Mouse (Mus musculus) liver, embryonic 14.5 days (tissue): ENCODE data around the gene Atf7ip. TPM values are rescaled to one million over a fixed set of nuclear protein-coding genes. Genes with fewer than 3 reads are reported as not detected.

Source experiments
- ATAC-seq: fragments of 200-750 bp; cut with Nextera tagmentation; 2 replicates; pipeline ENCODE4 v1.8.0; 2017; ENCODE audit warnings: moderate number of reproducible peaks, mild to moderate bottlenecking, moderate library complexity; ENCODE audit not compliant: insufficient read depth
- DNase-seq, 3 experiments: peaks; one replicate each; pipeline ENCODE4 v3.0.0-alpha.2; 2012 to 2013; ENCODE audit warnings: low read depth in 3 of 3, low spot score in 3 of 3
- H3K27ac ChIP-seq: fragments of 300-500 bp; sonication (generic); 2 replicates; pipeline ENCODE4 v1.5.1; 2014; ENCODE audit warnings: moderate library complexity, mild to moderate bottlenecking, control low read depth, inconsistent platforms
- H3K27me3 ChIP-seq: fragments of 300-500 bp; sonication (generic); 2 replicates; pipeline ENCODE4 v1.6.1; 2014; ENCODE audit warnings: mild to moderate bottlenecking, low read length, moderate library complexity; ENCODE audit not compliant: control insufficient read depth, insufficient read depth
- H3K36me3 ChIP-seq: fragments of 300-500 bp; sonication (generic); replicated peaks from 2 replicates; pipeline ENCODE4 v1.6.1; 2014; ENCODE audit warnings: low read depth; ENCODE audit not compliant: control insufficient read depth, insufficient read depth
- H3K4me1 ChIP-seq, 2 experiments: fragments of 200-500 bp in 1 of 2; fragments of 300-500 bp in 1 of 2; sonication (generic) in 1 of 2; replicated peaks; 2 replicates each; pipeline ENCODE4 v1.6.1; 2012 to 2014; ENCODE audit warnings: antibody characterized with exemption in 1 of 2, inconsistent platforms in 1 of 2, low read length in 1 of 2; ENCODE audit not compliant: control insufficient read depth in 2 of 2, insufficient read depth in 2 of 2
- H3K4me2 ChIP-seq: fragments of 300-500 bp; sonication (generic); 2 replicates; pipeline ENCODE4 v1.6.1; 2014; ENCODE audit warnings: low read depth, mild to moderate bottlenecking, control low read depth, moderate library complexity
- H3K4me3 ChIP-seq, 2 experiments: fragments of 200-500 bp in 1 of 2; fragments of 300-500 bp in 1 of 2; sonication (generic) in 1 of 2; 2 replicates each; pipeline ENCODE4 v1.5.1; 2012 to 2014; ENCODE audit warnings: low read depth in 2 of 2, low read length in 2 of 2, mild to moderate bottlenecking in 2 of 2, control low read depth in 1 of 2, inconsistent platforms in 1 of 2, moderate library complexity in 1 of 2; ENCODE audit not compliant: insufficient read depth in 1 of 2
- H3K9ac ChIP-seq: fragments of 300-500 bp; sonication (generic); replicated peaks from 2 replicates; pipeline ENCODE4 v1.6.1; 2014; ENCODE audit warnings: mild to moderate bottlenecking, control low read depth, moderate library complexity
- H3K9me3 ChIP-seq: fragments of 300-500 bp; sonication (generic); 2 replicates; pipeline ENCODE4 v1.6.1; 2016; ENCODE audit warnings: low read length, mixed read lengths; ENCODE audit not compliant: control insufficient read depth
- CTCF ChIP-seq: IDR thresholded peaks from 2 replicates; pipeline ENCODE4 v1.5.1; 2016; ENCODE audit warnings: antibody characterized with exemption, low read depth, control low read depth
- EP300 ChIP-seq: IDR thresholded peaks from 2 replicates; pipeline ENCODE4 v1.6.1; 2016; ENCODE audit warnings: antibody characterized with exemption, low read depth
- WGBS: fragments of 180-500 bp; shearing (Covaris S2); extraction: QIAGEN DNeasy Blood & Tissue Kit; methylation state at CpG from one replicate; pipeline ENCODE4 v1.1.7; 2014; ENCODE audit not compliant: insufficient replicate concordance; 5-methylcytosine and 5-hydroxymethylcytosine counted together
- polyA plus RNA-seq, 2 experiments: library from polyadenylated mRNA; depleted of rRNA in 1 of 2; stranded (reverse) in 1 of 2; unstranded in 1 of 2; fragments of >200 nt; fragmentation: Nextera tagmentation in 1 of 2; extraction: Ambion mirVana in 1 of 2; gene quantifications; 2 replicates each; pipeline versions ENCODE4 v1.2.1 to v1.2.3; 2012 to 2014

Gene Atf7ip
- polyA plus RNA-seq, 2 experiments = 7.2 to 14.2 TPM

GRCm38 (mm10) chr6:136620361-136621139, 114.6 kb downstream of the Atf7ip start:
- Histone ChIP-seq H3K9ac (no peak overlapping the region), H3K4me3 (no peak overlapping the region), H3K27me3 (no peaks in the 10 kb centered on the region), H3K4me2 (peak overlapping the region; percentile 23; the same call in 1 of the 2 replicates), H3K27ac (no peak overlapping the region), H3K36me3 (no peaks in the 10 kb centered on the region), H3K9me3 (no peaks in the 10 kb centered on the region), H3K4me1 (0 out of 4 replicates have a peak, but pooled peaks cover 0 to 1% of the 10 kb centered on the region in 2 experiments)
- DNase-seq = peak; percentile 47 to 56 (median 48)
- TF ChIP-seq EP300 (no peak), CTCF (peak; percentile 82)
- ATAC-seq = no peak
- WGBS = 37% methylated on average over 17 of the region's 17 CpGs

DNA sequence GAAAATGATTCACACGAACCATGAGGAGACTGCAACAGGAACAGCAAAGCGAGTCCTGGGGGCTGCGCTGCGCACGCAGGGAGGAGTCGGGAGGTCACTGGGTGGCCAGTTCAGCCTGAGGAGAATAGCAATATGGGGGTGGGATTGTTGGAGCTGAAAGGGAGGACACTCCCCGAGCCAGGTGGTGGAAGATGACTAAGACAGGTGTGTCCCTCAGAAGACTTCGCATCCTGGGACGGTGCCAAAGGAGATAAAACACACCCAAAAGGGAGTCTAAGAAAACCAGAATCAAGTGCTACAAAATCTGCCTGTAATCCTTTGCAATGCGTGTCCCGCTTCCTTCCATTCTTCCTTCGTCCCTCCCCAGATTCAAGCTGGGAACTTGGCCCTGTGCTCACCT, 119.5 kb downstream of the Atf7ip start:
- H3K4me2 ChIP-seq = no peak overlapping the region
- ATAC-seq (no peak), DNase-seq (no peak)
- H3K4me1 ChIP-seq = peaks cover 0 to 3% of the 10 kb centered on the region in 2 experiments; a peak in 2 of 4 replicates
- no peak overlapping the region for H3K9ac ChIP-seq
- no peaks in the 10 kb centered on the region for H3K9me3 ChIP-seq
- no peaks in the 10 kb centered on the region for H3K27me3 ChIP-seq
- H3K4me3 ChIP-seq = no peak overlapping the region
- WGBS = 73% methylated on average over 12 of the region's 12 CpGs
- no peaks in the 10 kb centered on the region for H3K36me3 ChIP-seq
- no peak for TF ChIP-seq CTCF
- no peak for TF ChIP-seq EP300
- no peak overlapping the region for H3K27ac ChIP-seq

GRCm38 (mm10) chr6:136629639-136630038, 123.7 kb downstream of the Atf7ip start:
- no peak overlapping the region for H3K4me3 ChIP-seq
- TF ChIP-seq CTCF (no peak), EP300 (no peak)
- ATAC-seq = no peak
- H3K9ac ChIP-seq = no peak overlapping the region
- H3K27ac ChIP-seq = no peak overlapping the region
- H3K4me1 ChIP-seq = peaks cover 0 to 3% of the 10 kb centered on the region in 2 experiments; a peak in 2 of 4 replicates
- DNase-seq = no peak
- no peaks in the 10 kb centered on the region for H3K36me3 ChIP-seq
- H3K27me3 ChIP-seq = no peaks in the 10 kb centered on the region
- no peaks in the 10 kb centered on the region for H3K9me3 ChIP-seq
- no peak overlapping the region for H3K4me2 ChIP-seq
- WGBS = 78% methylated on average over 5 of the region's 5 CpGs

DNA sequence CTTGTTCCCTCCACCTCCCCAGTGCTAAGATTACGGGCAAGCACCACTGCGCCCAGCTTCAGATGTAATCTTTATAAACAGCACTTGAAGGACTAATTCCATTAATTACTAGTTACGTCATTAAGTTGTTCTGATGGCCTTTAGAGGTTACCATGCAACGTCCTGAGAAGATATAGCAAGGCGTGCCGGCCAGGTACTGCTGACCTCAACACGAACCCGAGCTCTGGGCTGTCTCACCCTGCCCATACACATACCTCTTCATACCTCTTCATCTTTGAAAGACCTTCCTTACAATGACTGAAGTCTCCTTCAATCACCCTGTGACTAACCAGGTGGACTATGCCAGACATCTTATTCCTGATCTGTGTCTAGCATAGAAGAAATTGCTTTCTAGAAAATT, 125.6 kb downstream of the Atf7ip start:
- Histone ChIP-seq H3K27ac (no peak overlapping the region), H3K27me3 (no peaks in the 10 kb centered on the region), H3K9me3 (no peaks in the 10 kb centered on the region), H3K9ac (no peak overlapping the region), H3K4me1 (peaks cover 0 to 3% of the 10 kb centered on the region in 2 experiments; a peak in 2 of 4 replicates), H3K4me3 (no peak overlapping the region), H3K36me3 (no peaks in the 10 kb centered on the region), H3K4me2 (no peak overlapping the region)
- ATAC-seq (no peak), DNase-seq (no peak)
- 74% methylated on average over 8 of the region's 8 CpGs for WGBS
- TF ChIP-seq CTCF (no peak), EP300 (no peak)

- Histone ChIP-seq H3K36me3 (no peaks in the 10 kb centered on the region), H3K9me3 (no peaks in the 10 kb centered on the region), H3K27me3 (no peaks in the 10 kb centered on the region), H3K27ac (no peak overlapping the region), H3K4me2 (no peak overlapping the region), H3K4me1 (peaks cover 0 to 3% of the 10 kb centered on the region in 2 experiments; a peak in 2 of 4 replicates), H3K9ac (no peak overlapping the region), H3K4me3 (no peak overlapping the region)
- WGBS = 66% methylated on average over 13 of the region's 13 CpGs
- DNase-seq (no peak), ATAC-seq (no peak)
- TF ChIP-seq CTCF (no peak), EP300 (no peak)
Observed at GRCm38 (mm10) chr6:136631945-136632534, 126.1 kb downstream of the Atf7ip start.
